Mouse (Mus musculus) hindbrain, embryonic 12.5 days (tissue): ENCODE measurements around the gene F13a1. TPM values are rescaled to one million over a fixed set of nuclear protein-coding genes. Genes with fewer than 3 reads are reported as not detected.

Experiments used
- ATAC-seq: fragments of 200-750 bp; cut with Nextera tagmentation; 2 replicates; pipeline ENCODE4 v1.8.0; 2017; ENCODE audit warnings: moderate TSS enrichment; ENCODE audit not compliant: low FRiP score
- H3K27ac ChIP-seq: fragments of 300-500 bp; sonication (generic); 2 replicates; pipeline ENCODE4 v1.5.1; 2016; ENCODE audit warnings: mild to moderate bottlenecking
- H3K27me3 ChIP-seq: fragments of 300-500 bp; sonication (generic); 2 replicates; pipeline ENCODE4 v1.6.1; 2016; ENCODE audit warnings: mild to moderate bottlenecking
- H3K36me3 ChIP-seq: fragments of 300-500 bp; sonication (generic); 2 replicates; pipeline ENCODE4 v1.6.1; 2016; ENCODE audit warnings: mild to moderate bottlenecking
- H3K4me1 ChIP-seq: fragments of 300-500 bp; sonication (generic); 2 replicates; pipeline ENCODE4 v1.6.1; 2016
- H3K4me2 ChIP-seq: fragments of 300-500 bp; sonication (generic); replicated peaks from 2 replicates; pipeline ENCODE4 v1.6.1; 2016; ENCODE audit warnings: mild to moderate bottlenecking
- H3K4me3 ChIP-seq: fragments of 300-500 bp; sonication (generic); 2 replicates; pipeline ENCODE4 v1.5.1; 2016; ENCODE audit warnings: mild to moderate bottlenecking
- H3K9ac ChIP-seq: fragments of 300-500 bp; sonication (generic); 2 replicates; pipeline ENCODE4 v1.6.1; 2016; ENCODE audit warnings: mild to moderate bottlenecking, moderate library complexity
- H3K9me3 ChIP-seq: fragments of 300-500 bp; sonication (generic); replicated peaks from 2 replicates; pipeline ENCODE4 v1.6.1; 2016; ENCODE audit warnings: mild to moderate bottlenecking
- WGBS: fragments of 180-500 bp; shearing (Covaris S2); methylation state at CpG from one replicate; pipeline ENCODE4 v1.1.7; 2016; 5-methylcytosine and 5-hydroxymethylcytosine counted together
- polyA plus RNA-seq: library from polyadenylated mRNA; unstranded; fragments of >200 nt; fragmentation: Nextera tagmentation; extraction: Ambion mirVana; gene quantifications from 2 replicates; pipeline ENCODE4 v1.2.1, GENCODE M21; 2016

The F13a1 gene
- polyA plus RNA-seq, 1 experiment from 2014 or later = 14.7 TPM

DNA sequence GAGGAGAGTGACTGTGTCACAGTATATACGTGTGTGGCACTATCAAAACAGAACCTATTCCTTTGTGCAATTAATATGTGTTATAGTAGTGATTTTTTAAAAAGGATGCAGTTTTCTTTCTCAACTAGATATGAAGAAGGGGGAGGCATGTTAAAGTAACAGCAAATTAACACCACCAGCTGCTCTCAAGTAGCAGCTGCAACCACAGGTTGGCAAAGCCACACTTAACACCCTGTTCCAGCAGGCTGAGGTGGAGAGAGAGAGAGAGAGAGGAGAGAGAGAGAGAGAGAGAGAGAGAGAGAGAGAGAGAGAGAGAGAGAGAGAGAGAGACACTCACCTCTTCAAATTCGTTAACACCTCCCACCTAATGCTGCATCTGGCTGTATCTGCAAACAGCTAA, 28.5 kb downstream of the F13a1 start:
- no peak overlapping the region for H3K4me3 ChIP-seq
- H3K4me2 ChIP-seq = no peak overlapping the region
- H3K36me3 ChIP-seq = no peaks in the 10 kb centered on the region
- no peaks in the 10 kb centered on the region for H3K27me3 ChIP-seq
- no peaks in the 10 kb centered on the region for H3K9me3 ChIP-seq
- H3K4me1 ChIP-seq = 0 out of 2 replicates have a peak, but pooled peaks cover 3% of the 10 kb centered on the region
- 87% methylated on average over 2 of the region's 2 CpGs for WGBS
- H3K9ac ChIP-seq = no peak overlapping the region
- ATAC-seq = no peak
- H3K27ac ChIP-seq = no peak overlapping the region

- no peak overlapping the region for H3K27ac ChIP-seq
- H3K4me3 ChIP-seq = no peak overlapping the region
- no peaks in the 10 kb centered on the region for H3K4me1 ChIP-seq
- H3K36me3 ChIP-seq = no peaks in the 10 kb centered on the region
- no peak overlapping the region for H3K9ac ChIP-seq
- H3K27me3 ChIP-seq = no peaks in the 10 kb centered on the region
- H3K9me3 ChIP-seq = no peaks in the 10 kb centered on the region
- no peak overlapping the region for H3K4me2 ChIP-seq
- no peak for ATAC-seq
- WGBS = 86% methylated on average over 5 of the region's 5 CpGs
Measured at GRCm38 (mm10) chr13:37010771-37011170, 39.3 kb downstream of the F13a1 start.

- ATAC-seq = no peak
- Histone ChIP-seq H3K9ac (no peak overlapping the region), H3K27me3 (no peaks in the 10 kb centered on the region), H3K27ac (no peak overlapping the region), H3K9me3 (no peaks in the 10 kb centered on the region), H3K36me3 (no peaks in the 10 kb centered on the region), H3K4me2 (no peak overlapping the region), H3K4me1 (no peaks in the 10 kb centered on the region), H3K4me3 (no peak overlapping the region)
Measured at GRCm38 (mm10) chr13:37006224-37006623, 43.8 kb downstream of the F13a1 start.

DNA sequence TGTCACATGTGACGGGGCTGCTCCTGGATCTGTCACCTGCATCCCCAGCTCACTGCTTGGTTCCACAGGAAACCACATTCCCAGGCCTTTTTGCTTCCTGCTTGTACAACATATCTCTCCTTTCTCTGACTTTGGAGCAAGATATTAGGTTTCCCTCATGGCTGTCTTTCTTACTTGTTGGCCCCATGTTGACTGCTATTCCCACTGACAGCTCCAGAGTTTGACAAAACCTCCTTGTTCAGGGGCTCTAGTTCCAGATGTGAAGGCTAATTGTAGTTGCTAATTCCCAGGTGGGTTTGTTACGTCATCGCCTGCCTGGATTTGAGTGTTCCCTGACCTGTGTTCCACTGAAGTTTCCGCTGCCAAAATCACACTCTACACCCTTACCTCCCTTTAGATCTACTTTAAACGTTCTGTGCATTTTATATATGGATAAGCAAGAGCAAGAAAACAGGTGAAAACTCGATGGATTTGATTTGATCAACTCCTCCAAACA, 50.8 kb downstream of the F13a1 start:
- no peak overlapping the region for H3K4me3 ChIP-seq
- no peaks in the 10 kb centered on the region for H3K36me3 ChIP-seq
- no peak overlapping the region for H3K27ac ChIP-seq
- no peaks in the 10 kb centered on the region for H3K27me3 ChIP-seq
- H3K9ac ChIP-seq = no peak overlapping the region
- 68% methylated on average over 6 of the region's 6 CpGs for WGBS
- no peak for ATAC-seq
- H3K4me1 ChIP-seq = no peaks in the 10 kb centered on the region
- H3K9me3 ChIP-seq = no peaks in the 10 kb centered on the region
- H3K4me2 ChIP-seq = no peak overlapping the region

DNA sequence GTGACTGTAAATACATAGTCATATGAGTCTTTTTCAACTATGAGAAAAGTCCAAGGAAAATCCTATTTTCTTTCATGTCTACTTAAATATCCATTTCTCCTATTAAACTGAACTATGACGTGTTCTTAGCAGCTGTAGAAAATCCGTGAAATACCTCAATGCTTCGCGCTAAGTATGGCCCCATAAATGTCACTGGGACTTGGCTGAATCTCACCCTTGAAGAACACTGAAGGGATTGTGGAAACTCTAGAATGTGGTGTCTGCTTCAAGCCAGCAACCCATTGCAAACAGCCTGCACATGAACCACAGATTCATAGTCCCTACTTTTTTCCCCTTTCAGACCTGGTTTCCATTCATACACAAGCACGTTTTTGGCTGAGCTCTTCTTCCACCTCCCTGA, 56.5 kb downstream of the F13a1 start:
- Histone ChIP-seq H3K27me3 (no peaks in the 10 kb centered on the region), H3K9ac (no peak overlapping the region), H3K4me3 (no peak overlapping the region), H3K4me1 (no peaks in the 10 kb centered on the region), H3K27ac (no peak overlapping the region), H3K9me3 (no peaks in the 10 kb centered on the region), H3K4me2 (no peak overlapping the region), H3K36me3 (no peaks in the 10 kb centered on the region)
- no peak for ATAC-seq
- 82% methylated on average over 5 of the region's 5 CpGs for WGBS

- no peaks in the 10 kb centered on the region for H3K4me1 ChIP-seq
- H3K4me2 ChIP-seq = no peak overlapping the region
- H3K9ac ChIP-seq = no peak overlapping the region
- WGBS = 85% methylated on average over 4 of the region's 4 CpGs
- H3K9me3 ChIP-seq = no peaks in the 10 kb centered on the region
- H3K4me3 ChIP-seq = no peak overlapping the region
- no peaks in the 10 kb centered on the region for H3K27me3 ChIP-seq
- no peaks in the 10 kb centered on the region for H3K36me3 ChIP-seq
- no peak for ATAC-seq
- no peak overlapping the region for H3K27ac ChIP-seq
Measured at GRCm38 (mm10) chr13:36988392-36988791, 61.7 kb downstream of the F13a1 start.

DNA sequence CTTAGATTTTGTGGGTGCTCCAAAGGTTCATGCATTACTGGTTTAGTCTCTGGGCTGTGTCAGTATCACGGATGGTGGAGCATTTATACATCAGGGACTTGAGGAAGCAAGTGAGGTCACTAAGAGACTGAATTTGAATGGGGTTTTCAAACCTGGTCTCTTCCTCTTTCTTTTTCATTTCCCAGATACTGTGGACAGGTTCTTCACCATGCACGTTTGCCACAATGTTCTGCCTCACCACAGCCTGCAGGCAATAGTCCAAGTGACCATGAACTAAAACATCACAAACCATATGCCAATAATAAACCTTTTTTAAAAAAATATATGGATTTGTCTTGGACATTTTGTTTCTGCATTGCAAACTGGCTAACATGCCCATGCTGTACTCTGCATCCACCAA, 77.0 kb downstream of the F13a1 start:
- 88% methylated on average over 2 of the region's 2 CpGs for WGBS
- Histone ChIP-seq H3K9me3 (no peaks in the 10 kb centered on the region), H3K36me3 (no peaks in the 10 kb centered on the region), H3K4me2 (no peak overlapping the region), H3K9ac (no peak overlapping the region), H3K4me3 (no peak overlapping the region), H3K27ac (no peak overlapping the region), H3K27me3 (no peaks in the 10 kb centered on the region), H3K4me1 (no peaks in the 10 kb centered on the region)
- no peak for ATAC-seq

DNA sequence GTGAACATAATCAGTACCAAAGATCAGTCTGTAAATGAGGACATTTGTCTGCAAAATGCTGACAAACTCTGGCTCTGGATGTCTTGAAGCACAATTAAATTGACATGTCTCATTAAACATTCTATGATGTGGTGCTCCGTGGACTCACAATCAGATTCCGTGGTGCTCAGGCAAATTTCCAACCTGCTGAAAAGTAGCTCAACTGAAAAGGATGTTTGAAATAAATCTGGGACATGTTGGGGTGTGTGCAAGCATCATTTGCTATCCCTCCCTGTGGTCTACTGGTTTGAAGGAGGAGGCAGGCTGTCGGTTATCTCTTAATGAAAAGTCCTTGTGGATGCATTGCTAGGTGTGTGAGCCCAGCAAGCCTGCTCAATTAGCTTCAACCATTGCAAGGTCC, 77.8 kb downstream of the F13a1 start:
- Histone ChIP-seq H3K4me2 (no peak overlapping the region), H3K9ac (no peak overlapping the region), H3K4me3 (no peak overlapping the region), H3K4me1 (no peaks in the 10 kb centered on the region), H3K27ac (no peak overlapping the region), H3K27me3 (no peaks in the 10 kb centered on the region), H3K9me3 (no peaks in the 10 kb centered on the region), H3K36me3 (no peaks in the 10 kb centered on the region)
- ATAC-seq = no peak
- WGBS = 74% methylated on average over 3 of the region's 3 CpGs

DNA sequence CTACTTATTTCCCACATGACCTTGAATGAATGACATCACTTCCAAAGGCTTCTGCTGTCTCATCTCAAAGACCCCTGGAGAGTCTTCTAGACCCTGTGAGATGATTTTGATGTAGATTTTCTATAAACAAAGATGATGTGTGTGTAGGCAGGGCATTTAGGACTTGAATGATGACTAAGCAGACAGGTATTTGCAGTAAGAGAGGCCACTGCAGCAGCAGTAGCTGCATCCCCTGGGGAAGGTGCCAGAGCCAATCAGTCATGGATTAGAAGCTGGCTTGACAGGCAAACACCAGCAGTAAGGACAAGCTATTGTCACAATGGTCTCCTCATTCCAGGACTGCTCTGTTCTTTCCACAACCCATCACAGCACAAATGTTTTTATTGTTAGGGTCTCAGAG, 87.1 kb downstream of the F13a1 start:
- Histone ChIP-seq H3K27me3 (no peaks in the 10 kb centered on the region), H3K9me3 (no peaks in the 10 kb centered on the region), H3K4me1 (no peaks in the 10 kb centered on the region), H3K36me3 (no peaks in the 10 kb centered on the region), H3K4me3 (no peak overlapping the region), H3K4me2 (no peak overlapping the region), H3K9ac (no peak overlapping the region), H3K27ac (no peak overlapping the region)
- ATAC-seq = no peak

- H3K9me3 ChIP-seq = no peaks in the 10 kb centered on the region
- 71% methylated on average over 3 of the region's 3 CpGs for WGBS
- no peak for ATAC-seq
- H3K36me3 ChIP-seq = no peaks in the 10 kb centered on the region
- no peak overlapping the region for H3K9ac ChIP-seq
- H3K4me1 ChIP-seq = no peaks in the 10 kb centered on the region
- H3K4me2 ChIP-seq = no peak overlapping the region
- H3K27me3 ChIP-seq = no peaks in the 10 kb centered on the region
- H3K27ac ChIP-seq = no peak overlapping the region
- H3K4me3 ChIP-seq = no peak overlapping the region
Measured at GRCm38 (mm10) chr13:36958996-36959395, 91.0 kb downstream of the F13a1 start.

DNA sequence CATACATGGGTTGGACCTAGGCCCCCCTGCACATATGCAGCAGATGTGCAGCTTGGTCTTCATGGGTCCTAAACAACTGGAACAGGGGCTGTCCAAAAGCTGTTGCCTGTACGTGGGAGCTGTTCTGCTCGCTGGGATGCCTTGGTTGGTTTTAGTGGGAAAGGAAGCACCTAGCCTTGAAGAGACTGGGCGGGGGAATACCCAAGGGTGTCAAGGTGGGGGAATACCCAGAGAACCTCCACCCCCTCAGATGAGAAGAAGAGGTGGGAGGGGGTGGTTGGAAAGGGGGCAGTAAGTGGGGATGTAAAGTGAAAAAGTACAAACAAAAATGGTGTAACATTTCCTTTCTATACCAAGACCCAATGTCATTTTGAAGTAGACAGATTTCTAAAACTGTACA, 95.1 kb downstream of the F13a1 start:
- Histone ChIP-seq H3K36me3 (no peaks in the 10 kb centered on the region), H3K4me1 (no peaks in the 10 kb centered on the region), H3K27ac (no peak overlapping the region), H3K27me3 (no peaks in the 10 kb centered on the region), H3K9ac (no peak overlapping the region), H3K9me3 (no peaks in the 10 kb centered on the region), H3K4me2 (no peak overlapping the region), H3K4me3 (no peak overlapping the region)
- 83% methylated on average over 3 of the region's 3 CpGs for WGBS
- no peak for ATAC-seq

- H3K36me3 ChIP-seq = no peaks in the 10 kb centered on the region
- no peak overlapping the region for H3K4me2 ChIP-seq
- no peak overlapping the region for H3K4me3 ChIP-seq
- no peak overlapping the region for H3K27ac ChIP-seq
- H3K4me1 ChIP-seq = no peaks in the 10 kb centered on the region
- H3K9ac ChIP-seq = no peak overlapping the region
- no peak for ATAC-seq
- H3K9me3 ChIP-seq = no peaks in the 10 kb centered on the region
- no peaks in the 10 kb centered on the region for H3K27me3 ChIP-seq
Measured at GRCm38 (mm10) chr13:36953676-36954075, 96.4 kb downstream of the F13a1 start.

- Histone ChIP-seq H3K4me3 (no peak overlapping the region), H3K27me3 (no peaks in the 10 kb centered on the region), H3K4me2 (no peak overlapping the region), H3K9ac (no peak overlapping the region), H3K4me1 (no peaks in the 10 kb centered on the region), H3K9me3 (no peaks in the 10 kb centered on the region), H3K27ac (no peak overlapping the region), H3K36me3 (no peaks in the 10 kb centered on the region)
- ATAC-seq = no peak
- 79% methylated on average over 3 of the region's 3 CpGs for WGBS
Measured at GRCm38 (mm10) chr13:36941891-36942290, 108.2 kb downstream of the F13a1 start.

DNA sequence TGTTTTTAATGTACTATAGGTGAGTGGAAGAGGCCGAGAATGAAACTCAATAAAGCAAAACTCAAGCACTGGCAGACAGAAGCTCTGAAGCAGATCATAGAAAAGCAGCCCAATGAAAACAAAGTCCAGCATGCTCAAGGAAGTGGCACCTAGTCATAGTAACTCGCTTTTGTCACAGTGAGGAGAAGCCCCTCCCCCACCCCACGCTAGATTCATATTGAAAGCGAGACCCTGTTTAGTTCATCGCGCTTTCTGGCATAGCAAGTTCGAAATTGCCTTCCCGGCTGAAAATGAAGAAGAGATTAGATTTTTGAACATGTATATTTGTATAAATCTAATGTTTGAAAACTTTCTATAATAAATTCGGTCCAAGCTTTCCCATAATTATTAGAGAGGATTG, 118.0 kb downstream of the F13a1 start:
- Histone ChIP-seq H3K27me3 (no peaks in the 10 kb centered on the region), H3K4me2 (no peak overlapping the region), H3K9me3 (no peaks in the 10 kb centered on the region), H3K4me3 (no peak overlapping the region), H3K4me1 (no peaks in the 10 kb centered on the region), H3K9ac (no peak overlapping the region), H3K27ac (no peak overlapping the region), H3K36me3 (no peaks in the 10 kb centered on the region)
- 89% methylated on average over 9 of the region's 9 CpGs for WGBS
- ATAC-seq = no peak
